Mouse (Mus musculus): ENCODE measurements around the gene Vmn2r7. TPM values are rescaled to one million over a fixed set of nuclear protein-coding genes. Genes with fewer than 3 reads are reported as not detected.
"Not testable (repeated sequence)": the region's sequence is repeated elsewhere in the genome, so short reads cannot be mapped to it uniquely, and the experiment has no call there.

Gene Vmn2r7
- not detected in 2 replicates for polyA plus RNA-seq (2012; ENCODE audit: insufficient read depth, low replicate concordance)

DNA sequence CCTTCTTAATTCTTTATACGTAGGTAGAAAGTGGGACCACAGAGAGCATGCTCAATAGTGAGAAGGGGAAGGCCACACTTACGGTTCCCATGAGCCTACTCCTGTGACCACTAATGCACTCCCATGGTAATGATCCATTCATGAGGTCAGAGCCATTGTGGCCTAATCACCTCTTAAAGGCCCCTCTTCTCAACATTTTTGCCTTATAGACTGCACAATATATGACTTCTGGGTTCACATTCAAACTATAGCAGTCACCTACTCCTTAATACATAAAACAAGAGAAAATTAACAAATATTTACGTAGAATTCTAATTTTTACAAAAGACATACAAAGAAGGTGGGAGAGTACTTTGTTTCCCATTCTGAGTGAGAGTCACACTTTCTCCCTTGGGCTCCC, at the start of gene Vmn2r7:
TSS of gene Vmn2r7 (minus strand) at position 101 of the 400 bp plus-strand sequence.
- not testable (repeated sequence) for H3K4me1 ChIP-seq; H3K36me3 ChIP-seq (replicated peaks; ENCODE audit: low read length); H3K9me3 ChIP-seq; H3K27me3 ChIP-seq (replicated peaks); H3K4me3 ChIP-seq (replicated peaks)

DNA sequence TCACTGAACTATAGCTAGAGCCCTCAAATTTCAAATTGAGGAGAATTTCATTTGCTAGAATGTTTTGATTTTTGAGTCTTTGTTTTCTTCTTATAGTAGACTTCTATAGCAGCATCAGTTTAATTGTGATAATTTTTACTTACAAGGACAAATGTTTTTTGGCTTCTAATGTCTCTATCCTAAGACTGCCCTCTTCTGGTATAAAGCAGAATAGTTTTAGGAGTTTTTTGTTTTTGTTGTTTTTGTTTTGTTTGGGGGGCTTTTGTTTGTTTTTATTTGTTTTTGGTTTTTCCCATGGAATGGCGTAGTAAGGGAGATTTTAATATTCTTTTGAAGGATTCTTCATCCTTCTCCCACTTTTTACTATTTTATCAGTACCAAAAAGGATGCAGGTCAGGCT, 45.2 kb upstream of the Vmn2r7 start:
- H3K36me3 ChIP-seq (replicated peaks; ENCODE audit: low read length): no peaks in the 10 kb centered on the region
- no peaks in the 10 kb centered on the region for H3K9me3 ChIP-seq
- no peaks in the 10 kb centered on the region for H3K4me1 ChIP-seq
- no peak for TF ChIP-seq FLI1 (IDR thresholded peaks at IDR 0.05; ENCODE audit: low read length)
- TF ChIP-seq GATA1 (IDR thresholded peaks at IDR 0.05; ENCODE audit: borderline replicate concordance, low read length): no peak
- no peaks in the 10 kb centered on the region for H3K27me3 ChIP-seq (replicated peaks)
- no peak overlapping the region for H3K4me3 ChIP-seq (replicated peaks)

DNA sequence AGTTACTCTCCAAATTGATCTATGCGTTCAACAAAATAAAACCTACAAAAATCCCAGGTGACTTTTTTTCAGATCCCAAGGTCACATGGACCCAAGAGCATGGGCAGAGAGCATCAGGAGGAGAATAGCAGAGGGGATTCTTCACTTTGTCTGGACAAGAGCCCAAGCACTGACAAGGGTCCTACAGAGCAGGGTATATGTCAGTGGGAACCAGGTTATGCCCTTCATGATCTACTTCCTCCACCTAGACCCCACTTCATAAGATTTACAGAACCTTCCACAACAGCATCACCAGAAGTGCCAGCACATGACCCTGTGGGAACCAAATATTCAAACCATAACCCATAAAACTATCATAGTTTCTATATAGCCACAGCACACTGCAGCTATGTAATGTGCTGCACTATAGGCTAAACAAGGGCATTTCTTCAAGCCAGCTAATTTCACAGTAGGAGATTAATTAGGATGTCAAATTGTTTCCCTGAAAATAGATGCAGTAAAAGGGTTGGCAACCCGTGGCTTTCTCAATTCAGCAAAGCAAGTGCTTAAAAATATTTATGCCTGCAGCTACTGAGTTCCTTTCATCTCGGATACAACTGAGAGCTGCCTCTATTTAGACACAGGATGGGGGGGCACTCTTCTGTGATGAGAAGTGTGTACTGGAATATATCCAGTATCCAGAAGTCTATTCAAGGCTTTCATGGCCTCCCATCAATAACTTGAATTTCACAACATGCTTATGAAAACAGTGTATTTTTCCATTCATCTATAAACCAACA, 33.8 kb upstream of the Vmn2r7 start:
- 0 out of 2 replicates have a peak, but pooled peaks cover 3% of the 10 kb centered on the region for H3K9me3 ChIP-seq
- no peaks in the 10 kb centered on the region for H3K36me3 ChIP-seq (replicated peaks; ENCODE audit: low read length)
- TF ChIP-seq FLI1 (IDR thresholded peaks at IDR 0.05; ENCODE audit: low read length): no peak
- no peak for TF ChIP-seq GATA1 (IDR thresholded peaks at IDR 0.05; ENCODE audit: borderline replicate concordance, low read length)
- no peaks in the 10 kb centered on the region for H3K27me3 ChIP-seq (replicated peaks)
- no peaks in the 10 kb centered on the region for H3K4me1 ChIP-seq
- no peak overlapping the region for H3K4me3 ChIP-seq (replicated peaks)

DNA sequence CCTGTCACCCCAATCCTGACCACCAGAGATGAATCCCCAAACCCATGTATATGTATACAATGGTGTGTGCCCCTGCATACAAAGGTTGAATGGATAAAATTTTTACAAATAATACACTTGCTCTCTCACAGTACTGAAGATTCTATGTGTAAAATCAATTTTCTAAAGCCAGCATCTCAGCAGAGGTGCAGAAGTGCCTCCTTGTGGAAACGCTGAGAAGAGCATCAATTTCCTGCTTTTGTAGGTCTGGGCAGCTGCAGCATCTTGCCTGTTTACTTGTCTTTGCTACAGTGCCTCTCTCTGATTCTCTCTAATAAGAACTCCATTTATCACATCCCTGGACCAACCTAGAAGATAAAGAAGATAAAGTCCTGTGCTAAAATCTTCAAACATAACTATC, 32.1 kb upstream of the Vmn2r7 start:
- no peak overlapping the region for H3K4me3 ChIP-seq (replicated peaks)
- 0 out of 2 replicates have a peak, but pooled peaks cover 3% of the 10 kb centered on the region for H3K9me3 ChIP-seq
- no peaks in the 10 kb centered on the region for H3K27me3 ChIP-seq (replicated peaks)
- TF ChIP-seq GATA1 (IDR thresholded peaks at IDR 0.05; ENCODE audit: borderline replicate concordance, low read length) (no peak), FLI1 (IDR thresholded peaks at IDR 0.05; ENCODE audit: low read length) (no peak)
- no peaks in the 10 kb centered on the region for H3K4me1 ChIP-seq
- H3K36me3 ChIP-seq (replicated peaks; ENCODE audit: low read length): no peaks in the 10 kb centered on the region

DNA sequence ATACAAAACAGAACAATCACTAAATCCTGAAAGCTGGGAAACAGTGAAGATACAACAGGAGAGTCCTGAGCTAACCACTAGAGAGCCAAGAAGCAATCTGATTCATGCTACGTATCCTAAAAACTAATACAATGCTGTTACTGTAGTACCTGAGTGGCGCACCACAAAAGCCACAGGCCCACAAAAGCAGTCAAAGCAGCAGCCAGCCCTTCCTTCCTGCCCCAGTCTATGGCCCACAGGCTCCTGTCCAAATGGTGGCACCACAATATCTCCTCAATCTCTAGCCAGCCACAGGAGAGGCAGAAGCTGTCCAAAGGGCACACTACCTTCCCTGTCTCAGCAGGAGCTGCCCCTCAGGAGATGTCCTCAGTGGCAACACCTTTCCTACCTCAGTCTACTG, 1.7 kb downstream of the Vmn2r7 start:
- no peaks in the 10 kb centered on the region for H3K36me3 ChIP-seq (replicated peaks; ENCODE audit: low read length)
- no peaks in the 10 kb centered on the region for H3K4me1 ChIP-seq
- no peak overlapping the region for H3K4me3 ChIP-seq (replicated peaks)
- TF ChIP-seq FLI1 (IDR thresholded peaks at IDR 0.05; ENCODE audit: low read length) (no peak), GATA1 (IDR thresholded peaks at IDR 0.05; ENCODE audit: borderline replicate concordance, low read length) (no peak)
- H3K9me3 ChIP-seq: no peaks in the 10 kb centered on the region
- H3K27me3 ChIP-seq (replicated peaks): no peaks in the 10 kb centered on the region

DNA sequence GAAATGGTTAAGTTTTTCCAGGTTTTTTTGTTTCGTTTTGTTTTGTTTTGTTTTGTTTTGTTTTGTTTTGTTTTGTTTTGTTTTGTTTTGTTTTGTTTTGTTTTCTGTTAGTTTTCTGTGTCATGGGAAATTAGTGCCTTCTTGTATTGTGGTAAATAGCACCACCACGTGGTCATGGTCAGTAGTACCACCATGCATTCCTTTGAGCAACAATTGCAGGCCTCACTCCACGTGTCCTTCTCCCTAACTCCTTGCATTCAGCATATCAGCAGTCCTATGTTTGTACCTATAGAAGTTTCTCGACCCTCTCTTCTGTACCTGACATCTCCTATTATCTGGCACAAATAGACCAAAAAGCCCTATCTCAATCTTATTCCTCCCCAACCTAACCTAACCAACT, 2.3 kb downstream of the Vmn2r7 start:
- TF ChIP-seq GATA1 (IDR thresholded peaks at IDR 0.05; ENCODE audit: borderline replicate concordance, low read length) (no peak), FLI1 (IDR thresholded peaks at IDR 0.05; ENCODE audit: low read length) (no peak)
- H3K4me3 ChIP-seq (replicated peaks): no peak overlapping the region
- H3K36me3 ChIP-seq (replicated peaks; ENCODE audit: low read length): no peaks in the 10 kb centered on the region
- H3K9me3 ChIP-seq: no peaks in the 10 kb centered on the region
- no peaks in the 10 kb centered on the region for H3K4me1 ChIP-seq
- H3K27me3 ChIP-seq (replicated peaks): no peaks in the 10 kb centered on the region

DNA sequence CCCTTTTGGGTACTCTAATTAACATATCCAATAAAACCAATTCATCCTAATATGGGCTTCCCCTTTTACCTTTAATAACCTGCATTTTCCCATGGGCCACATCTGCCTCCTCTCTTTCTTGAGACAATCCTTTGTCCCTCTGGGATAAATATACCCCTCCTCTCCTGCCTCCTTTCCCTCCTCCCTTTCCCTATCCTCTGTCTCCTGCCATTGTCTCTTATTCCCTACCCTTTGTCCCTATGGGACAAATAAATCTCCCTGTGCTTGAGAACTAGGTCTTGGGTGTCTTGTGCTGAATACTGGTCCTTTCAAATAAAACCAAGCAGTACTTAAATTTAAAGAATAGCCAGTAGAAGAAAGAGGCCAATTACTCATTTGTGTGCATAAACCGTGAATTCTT, 13.4 kb downstream of the Vmn2r7 start:
- H3K27me3 ChIP-seq (replicated peaks): no peaks in the 10 kb centered on the region
- H3K4me1 ChIP-seq: no peaks in the 10 kb centered on the region
- TF ChIP-seq GATA1 (IDR thresholded peaks at IDR 0.05; ENCODE audit: borderline replicate concordance, low read length): no peak
- TF ChIP-seq FLI1 (IDR thresholded peaks at IDR 0.05; ENCODE audit: low read length): no peak
- H3K9me3 ChIP-seq: peaks cover 6% of the 10 kb centered on the region; the same call in 1 of the 2 replicates
- no peak overlapping the region for H3K4me3 ChIP-seq (replicated peaks)
- H3K36me3 ChIP-seq (replicated peaks; ENCODE audit: low read length): no peaks in the 10 kb centered on the region

DNA sequence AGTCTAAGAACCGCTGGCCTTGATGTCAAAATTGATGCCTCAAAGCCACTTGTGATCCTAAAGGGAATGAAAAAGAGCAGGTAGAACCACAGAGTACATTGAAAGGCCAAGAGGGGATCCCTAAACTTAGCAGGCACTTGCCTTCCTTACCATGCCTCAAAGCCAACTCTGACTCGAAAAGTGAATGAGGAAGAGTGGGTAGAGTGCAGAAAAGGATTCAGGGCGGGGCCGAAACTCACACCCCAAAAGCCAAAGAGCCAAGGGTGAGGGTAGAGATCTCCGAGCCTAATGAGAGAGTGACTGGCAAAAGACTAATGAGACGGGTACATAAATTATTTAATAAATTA, 53.3 kb downstream of the Vmn2r7 start:
- H3K4me3 ChIP-seq (replicated peaks): no peak overlapping the region
- no peaks in the 10 kb centered on the region for H3K4me1 ChIP-seq
- TF ChIP-seq GATA1 (IDR thresholded peaks at IDR 0.05; ENCODE audit: borderline replicate concordance, low read length) (no peak), FLI1 (IDR thresholded peaks at IDR 0.05; ENCODE audit: low read length) (no peak)
- no peaks in the 10 kb centered on the region for H3K27me3 ChIP-seq (replicated peaks)
- H3K9me3 ChIP-seq: peaks cover 20% of the 10 kb centered on the region
- no peaks in the 10 kb centered on the region for H3K36me3 ChIP-seq (replicated peaks; ENCODE audit: low read length)

DNA sequence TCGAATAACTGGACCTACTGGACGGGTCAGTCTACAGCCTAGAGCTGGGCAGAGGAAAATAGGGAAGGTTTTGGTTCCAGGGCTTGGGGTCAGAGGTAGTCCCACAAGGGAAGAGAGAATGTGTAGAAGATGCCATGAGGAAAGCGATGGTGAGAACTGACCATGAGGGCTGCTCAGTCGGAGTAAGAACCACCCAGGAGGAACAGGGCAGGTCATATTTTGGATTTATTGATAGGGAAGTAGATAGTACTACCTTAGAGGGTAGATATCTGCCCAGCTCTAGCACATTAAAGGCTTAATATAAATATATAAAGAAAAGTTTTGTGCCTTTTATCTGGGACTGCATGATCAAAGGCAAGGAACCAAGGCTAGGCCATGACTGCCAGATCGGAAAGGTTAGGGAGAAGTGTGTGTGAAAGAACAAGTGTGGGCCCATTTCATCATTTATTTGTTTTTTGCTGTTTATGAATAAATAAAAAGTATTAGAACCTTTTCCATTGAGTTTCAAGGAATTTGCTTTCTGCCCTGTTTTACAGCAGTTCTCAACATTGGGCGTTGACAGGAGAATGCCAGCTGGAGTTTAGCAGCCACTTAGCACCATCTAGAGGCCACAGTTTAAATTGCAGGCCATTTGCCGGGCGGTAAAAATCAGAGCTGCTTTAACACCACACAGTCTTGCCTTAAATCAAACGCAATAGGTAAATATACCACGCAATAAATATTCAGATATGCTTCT, 53.9 kb downstream of the Vmn2r7 start:
- Histone ChIP-seq H3K9me3 (peaks cover 20% of the 10 kb centered on the region), H3K4me1 (no peaks in the 10 kb centered on the region), H3K36me3 (replicated peaks; ENCODE audit: low read length) (no peaks in the 10 kb centered on the region), H3K27me3 (replicated peaks) (no peaks in the 10 kb centered on the region), H3K4me3 (replicated peaks) (no peak overlapping the region)
- TF ChIP-seq GATA1 (IDR thresholded peaks at IDR 0.05; ENCODE audit: borderline replicate concordance, low read length) (no peak), FLI1 (IDR thresholded peaks at IDR 0.05; ENCODE audit: low read length) (no peak)

DNA sequence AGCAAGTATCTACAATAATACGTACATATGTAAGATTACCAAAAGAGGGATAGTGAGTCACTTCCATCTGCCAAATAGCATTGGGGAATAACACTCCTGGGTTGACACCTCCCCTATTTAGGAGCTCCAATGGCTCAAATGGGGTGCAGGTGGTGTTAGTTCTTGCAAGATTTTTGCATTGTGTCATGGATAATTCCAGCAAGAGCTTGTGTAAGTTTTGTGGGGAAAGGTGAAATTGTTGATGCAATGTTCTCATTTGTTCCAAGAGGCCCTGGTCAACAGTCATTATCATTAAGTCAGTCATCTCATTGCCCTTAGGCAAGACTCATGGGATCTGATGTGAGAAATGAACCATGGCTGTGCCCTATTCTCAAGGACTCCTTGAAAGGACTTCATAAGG, 61.7 kb downstream of the Vmn2r7 start:
- Histone ChIP-seq H3K4me1 (no peaks in the 10 kb centered on the region), H3K27me3 (replicated peaks) (no peaks in the 10 kb centered on the region), H3K9me3 (peaks cover 2% of the 10 kb centered on the region; the same call in 1 of the 2 replicates), H3K4me3 (replicated peaks) (no peak overlapping the region), H3K36me3 (replicated peaks; ENCODE audit: low read length) (no peaks in the 10 kb centered on the region)
- no peak for TF ChIP-seq FLI1 (IDR thresholded peaks at IDR 0.05; ENCODE audit: low read length)
- TF ChIP-seq GATA1 (IDR thresholded peaks at IDR 0.05; ENCODE audit: borderline replicate concordance, low read length): no peak
